Mouse (Mus musculus): ENCODE data around the gene Wwtr1. TPM values are rescaled to one million over a fixed set of nuclear protein-coding genes. Genes with fewer than 3 reads are reported as not detected.
A peak's percentile ranks its signal among the peaks of the same experiment; 100 is the strongest.

The Wwtr1 gene
- polyA plus RNA-seq, 1 experiment from 2014 or later: 11.2 TPM

GRCm38 (mm10) chr3:57474421-57474820 is 101.3 kb downstream of the Wwtr1 start:
- WGBS: 91% methylated on average over 8 of the region's 8 CpGs
- ATAC-seq (ENCODE audit: insufficient number of reproducible peaks, low FRiP score, low TSS enrichment, low read depth): no peak
- no peak overlapping the region for H3K27ac ChIP-seq (replicated peaks; ENCODE audit: low read depth, low read length)
- peaks cover 20% of the 10 kb centered on the region for H3K4me1 ChIP-seq (ENCODE audit: control insufficient read depth, insufficient read depth, low read length)
- H3K4me3 ChIP-seq (ENCODE audit: low read depth, low read length): no peak overlapping the region
- DNase-seq (ENCODE audit: low spot score): no peak
- H3K36me3 ChIP-seq (ENCODE audit: control insufficient read depth, insufficient read depth, low read length): no peaks in the 10 kb centered on the region
- H3K4me2 ChIP-seq (ENCODE audit: low read depth, severe bottlenecking): no peak overlapping the region
- no peaks in the 10 kb centered on the region for H3K27me3 ChIP-seq (ENCODE audit: control insufficient read depth, insufficient read depth, low read length)
- no peak overlapping the region for H3K9ac ChIP-seq (ENCODE audit: low read length)
- no peaks in the 10 kb centered on the region for H3K9me3 ChIP-seq (ENCODE audit: control insufficient read depth, low read length)

GRCm38 (mm10) chr3:57472407-57472806 is 103.3 kb downstream of the Wwtr1 start:
- H3K9me3 ChIP-seq (ENCODE audit: control insufficient read depth, low read length): no peaks in the 10 kb centered on the region
- H3K27me3 ChIP-seq (ENCODE audit: control insufficient read depth, insufficient read depth, low read length): no peaks in the 10 kb centered on the region
- peak; percentile 54; the same call in 1 of the 2 replicates for ATAC-seq (ENCODE audit: insufficient number of reproducible peaks, low FRiP score, low TSS enrichment, low read depth)
- H3K4me1 ChIP-seq (ENCODE audit: control insufficient read depth, insufficient read depth, low read length): peaks cover 20% of the 10 kb centered on the region
- no peak overlapping the region for H3K4me2 ChIP-seq (ENCODE audit: low read depth, severe bottlenecking)
- no peak overlapping the region for H3K27ac ChIP-seq (replicated peaks; ENCODE audit: low read depth, low read length)
- WGBS: 42% methylated on average over 4 of the region's 4 CpGs
- H3K9ac ChIP-seq (ENCODE audit: low read length): no peak overlapping the region
- no peaks in the 10 kb centered on the region for H3K36me3 ChIP-seq (ENCODE audit: control insufficient read depth, insufficient read depth, low read length)
- DNase-seq (ENCODE audit: low spot score): peak; percentile 68
- no peak overlapping the region for H3K4me3 ChIP-seq (ENCODE audit: low read depth, low read length)

- Histone ChIP-seq H3K36me3 (ENCODE audit: control insufficient read depth, insufficient read depth, low read length) (no peaks in the 10 kb centered on the region), H3K4me2 (ENCODE audit: low read depth, severe bottlenecking) (peak overlapping the region; percentile 24; the same call in 1 of the 2 replicates), H3K9me3 (ENCODE audit: control insufficient read depth, low read length) (no peaks in the 10 kb centered on the region), H3K27me3 (ENCODE audit: control insufficient read depth, insufficient read depth, low read length) (no peaks in the 10 kb centered on the region), H3K27ac (replicated peaks; ENCODE audit: low read depth, low read length) (peak overlapping the region; percentile 59; the same call in 1 of the 2 replicates), H3K4me3 (ENCODE audit: low read depth, low read length) (no peak overlapping the region), H3K9ac (ENCODE audit: low read length) (peak overlapping the region; percentile 22; the same call in 1 of the 2 replicates), H3K4me1 (ENCODE audit: control insufficient read depth, insufficient read depth, low read length) (peaks cover 20% of the 10 kb centered on the region)
- ATAC-seq (ENCODE audit: insufficient number of reproducible peaks, low FRiP score, low TSS enrichment, low read depth): no peak
- WGBS: 3% methylated on average over 15 of the region's 15 CpGs
- peak; percentile 50 for DNase-seq (ENCODE audit: low spot score)
Measured at GRCm38 (mm10) chr3:57470981-57471601, 104.6 kb downstream of the Wwtr1 start.

GRCm38 (mm10) chr3:57470326-57470725 is 105.4 kb downstream of the Wwtr1 start:
- no peaks in the 10 kb centered on the region for H3K36me3 ChIP-seq (ENCODE audit: control insufficient read depth, insufficient read depth, low read length)
- H3K9ac ChIP-seq (ENCODE audit: low read length): no peak overlapping the region
- ATAC-seq (ENCODE audit: insufficient number of reproducible peaks, low FRiP score, low TSS enrichment, low read depth): no peak

GRCm38 (mm10) chr3:57469325-57469724 is 106.4 kb downstream of the Wwtr1 start:
- Histone ChIP-seq H3K4me3 (ENCODE audit: low read depth, low read length) (no peak overlapping the region), H3K27ac (replicated peaks; ENCODE audit: low read depth, low read length) (no peak overlapping the region), H3K36me3 (ENCODE audit: control insufficient read depth, insufficient read depth, low read length) (no peaks in the 10 kb centered on the region), H3K9me3 (ENCODE audit: control insufficient read depth, low read length) (no peaks in the 10 kb centered on the region), H3K4me1 (ENCODE audit: control insufficient read depth, insufficient read depth, low read length) (peaks cover 20% of the 10 kb centered on the region), H3K27me3 (ENCODE audit: control insufficient read depth, insufficient read depth, low read length) (no peaks in the 10 kb centered on the region), H3K4me2 (ENCODE audit: low read depth, severe bottlenecking) (no peak overlapping the region), H3K9ac (ENCODE audit: low read length) (no peak overlapping the region)
- ATAC-seq (ENCODE audit: insufficient number of reproducible peaks, low FRiP score, low TSS enrichment, low read depth): no peak
- no peak for DNase-seq (ENCODE audit: low spot score)
- WGBS: 100% methylated on average over 3 of the region's 3 CpGs

More at GRCm38 (mm10) chr3:57470326-57470725, 105.4 kb downstream of the Wwtr1 start:
- no peaks in the 10 kb centered on the region for H3K9me3 ChIP-seq (ENCODE audit: control insufficient read depth, low read length)
- no peak overlapping the region for H3K4me3 ChIP-seq (ENCODE audit: low read depth, low read length)
- H3K4me1 ChIP-seq (ENCODE audit: control insufficient read depth, insufficient read depth, low read length): peaks cover 20% of the 10 kb centered on the region
- 10% methylated on average over 5 of the region's 5 CpGs for WGBS
- H3K27me3 ChIP-seq (ENCODE audit: control insufficient read depth, insufficient read depth, low read length): no peaks in the 10 kb centered on the region
- no peak overlapping the region for H3K4me2 ChIP-seq (ENCODE audit: low read depth, severe bottlenecking)
- H3K27ac ChIP-seq (replicated peaks; ENCODE audit: low read depth, low read length): peak overlapping the region; percentile 59; the same call in 1 of the 2 replicates
- DNase-seq (ENCODE audit: low spot score): peak; percentile 66

- no peak for ATAC-seq (ENCODE audit: insufficient number of reproducible peaks, low FRiP score, low TSS enrichment, low read depth)
- no peaks in the 10 kb centered on the region for H3K9me3 ChIP-seq (ENCODE audit: control insufficient read depth, low read length)
Measured at GRCm38 (mm10) chr3:57466289-57466688, 109.4 kb downstream of the Wwtr1 start.

GRCm38 (mm10) chr3:57463302-57463701 is 112.4 kb downstream of the Wwtr1 start:
- DNase-seq (ENCODE audit: low spot score) (no peak), ATAC-seq (ENCODE audit: insufficient number of reproducible peaks, low FRiP score, low TSS enrichment, low read depth) (no peak)
- 92% methylated on average over 4 of the region's 4 CpGs for WGBS

More at GRCm38 (mm10) chr3:57466289-57466688, 109.4 kb downstream of the Wwtr1 start:
- WGBS: 65% methylated on average over 3 of the region's 3 CpGs
- Histone ChIP-seq H3K27me3 (ENCODE audit: control insufficient read depth, insufficient read depth, low read length) (no peaks in the 10 kb centered on the region), H3K9ac (ENCODE audit: low read length) (no peak overlapping the region), H3K27ac (replicated peaks; ENCODE audit: low read depth, low read length) (no peak overlapping the region), H3K4me1 (ENCODE audit: control insufficient read depth, insufficient read depth, low read length) (peaks cover 9% of the 10 kb centered on the region; the same call in 1 of the 2 replicates), H3K4me3 (ENCODE audit: low read depth, low read length) (no peak overlapping the region), H3K4me2 (ENCODE audit: low read depth, severe bottlenecking) (no peak overlapping the region), H3K36me3 (ENCODE audit: control insufficient read depth, insufficient read depth, low read length) (no peaks in the 10 kb centered on the region)
- no peak for DNase-seq (ENCODE audit: low spot score)

GRCm38 (mm10) chr3:57458652-57459051 is 117.1 kb downstream of the Wwtr1 start:
- H3K9ac ChIP-seq (ENCODE audit: low read length): no peak overlapping the region
- no peak overlapping the region for H3K4me3 ChIP-seq (ENCODE audit: low read depth, low read length)
- H3K4me2 ChIP-seq (ENCODE audit: low read depth, severe bottlenecking): no peak overlapping the region
- no peaks in the 10 kb centered on the region for H3K27me3 ChIP-seq (ENCODE audit: control insufficient read depth, insufficient read depth, low read length)
- WGBS: 18% methylated on average over 11 of the region's 11 CpGs
- H3K36me3 ChIP-seq (ENCODE audit: control insufficient read depth, insufficient read depth, low read length): no peaks in the 10 kb centered on the region
- ATAC-seq (ENCODE audit: insufficient number of reproducible peaks, low FRiP score, low TSS enrichment, low read depth): peak; percentile 57; the same call in 1 of the 2 replicates
- peak; percentile 61 for DNase-seq (ENCODE audit: low spot score)
- H3K27ac ChIP-seq (replicated peaks; ENCODE audit: low read depth, low read length): no peak overlapping the region
- no peaks in the 10 kb centered on the region for H3K9me3 ChIP-seq (ENCODE audit: control insufficient read depth, low read length)
- H3K4me1 ChIP-seq (ENCODE audit: control insufficient read depth, insufficient read depth, low read length): no peaks in the 10 kb centered on the region

More at GRCm38 (mm10) chr3:57463302-57463701, 112.4 kb downstream of the Wwtr1 start:
- Histone ChIP-seq H3K27me3 (ENCODE audit: control insufficient read depth, insufficient read depth, low read length) (no peaks in the 10 kb centered on the region), H3K4me1 (ENCODE audit: control insufficient read depth, insufficient read depth, low read length) (no peaks in the 10 kb centered on the region), H3K9ac (ENCODE audit: low read length) (no peak overlapping the region), H3K9me3 (ENCODE audit: control insufficient read depth, low read length) (no peaks in the 10 kb centered on the region), H3K4me3 (ENCODE audit: low read depth, low read length) (no peak overlapping the region), H3K4me2 (ENCODE audit: low read depth, severe bottlenecking) (no peak overlapping the region), H3K36me3 (ENCODE audit: control insufficient read depth, insufficient read depth, low read length) (no peaks in the 10 kb centered on the region), H3K27ac (replicated peaks; ENCODE audit: low read depth, low read length) (no peak overlapping the region)

Measured in limb, embryonic 11.5 days (tissue).